Mouse (Mus musculus): ENCODE measurements around the gene Timp2. TPM values are rescaled to one million over a fixed set of nuclear protein-coding genes. Genes with fewer than 3 reads are reported as not detected.

The Timp2 gene
- polyA plus RNA-seq (2011; ENCODE audit: insufficient read depth, insufficient read length, low read depth, missing spikeins) = 19.4 and 23.6 TPM in 2 replicates

DNA sequence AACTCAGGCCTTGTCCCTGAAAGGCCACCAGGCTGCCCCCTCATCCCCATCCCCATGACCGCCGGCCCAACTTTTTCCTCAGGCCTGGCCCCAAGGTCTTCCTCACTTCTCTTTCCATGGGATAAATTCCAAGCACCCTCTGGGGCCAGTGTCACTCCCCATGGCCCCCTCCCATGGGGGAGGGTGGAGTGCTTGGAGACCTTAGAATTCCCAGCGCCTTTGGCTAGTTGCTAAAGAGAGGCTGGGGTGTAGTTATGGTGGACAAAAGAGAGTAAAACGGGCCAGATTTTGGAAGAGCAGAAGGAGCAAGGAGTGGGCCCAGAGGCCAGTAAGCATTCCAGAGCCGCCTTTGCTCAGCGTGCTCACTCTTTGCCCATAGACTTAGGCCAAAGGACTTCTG lies at the start of gene Timp2:
Gene Timp2 (minus strand): TSS at position 101 of the 400 bp plus-strand sequence.
- Histone ChIP-seq H3K27me3 (ENCODE audit: control insufficient read depth, insufficient read depth, low read length, poor library complexity, severe bottlenecking) (no peaks in the 10 kb centered on the region), H3K27ac (ENCODE audit: insufficient read depth, low read length) (no peak within 1 kb of the TSS), H3K4me3 (ENCODE audit: low read depth, low read length) (peak within 1 kb of the TSS; percentile 70), H3K9me3 (replicated peaks; ENCODE audit: control insufficient read depth, insufficient read depth, low read length, poor library complexity, severe bottlenecking) (no peaks in the 10 kb centered on the region), H3K9ac (ENCODE audit: low read depth, poor library complexity, severe bottlenecking) (peak within 1 kb of the TSS; percentile 61), H3K36me3 (ENCODE audit: control insufficient read depth, insufficient read depth, low read length, poor library complexity, severe bottlenecking) (no peaks in the 10 kb centered on the region), H3K4me1 (ENCODE audit: control insufficient read depth, insufficient read depth, low read length) (peaks cover 3% of the 10 kb centered on the region)
- TF ChIP-seq EP300 (IDR thresholded peaks at IDR 0.05; ENCODE audit: insufficient read depth, low read depth, low read length) (no peak), CTCF (IDR thresholded peaks at IDR 0.05; ENCODE audit: low read depth, low read length) (no peak), POLR2A (IDR thresholded peaks at IDR 0.05; ENCODE audit: insufficient read depth, low read length) (no peak)

GRCm38 (mm10) chr11:118405311-118405710 lies 49.8 kb upstream of the Timp2 start:
- no peaks in the 10 kb centered on the region for H3K27me3 ChIP-seq (ENCODE audit: control insufficient read depth, insufficient read depth, low read length, poor library complexity, severe bottlenecking)
- H3K4me1 ChIP-seq (ENCODE audit: control insufficient read depth, insufficient read depth, low read length) = no peaks in the 10 kb centered on the region
- no peak overlapping the region for H3K9ac ChIP-seq (ENCODE audit: low read depth, poor library complexity, severe bottlenecking)
- H3K9me3 ChIP-seq (replicated peaks; ENCODE audit: control insufficient read depth, insufficient read depth, low read length, poor library complexity, severe bottlenecking) = no peaks in the 10 kb centered on the region
- H3K36me3 ChIP-seq (ENCODE audit: control insufficient read depth, insufficient read depth, low read length, poor library complexity, severe bottlenecking) = no peaks in the 10 kb centered on the region
- TF ChIP-seq EP300 (IDR thresholded peaks at IDR 0.05; ENCODE audit: insufficient read depth, low read depth, low read length) (no peak), CTCF (IDR thresholded peaks at IDR 0.05; ENCODE audit: low read depth, low read length) (no peak), POLR2A (IDR thresholded peaks at IDR 0.05; ENCODE audit: insufficient read depth, low read length) (no peak)
- no peak overlapping the region for H3K27ac ChIP-seq (ENCODE audit: insufficient read depth, low read length)
- no peak overlapping the region for H3K4me3 ChIP-seq (ENCODE audit: low read depth, low read length)

DNA sequence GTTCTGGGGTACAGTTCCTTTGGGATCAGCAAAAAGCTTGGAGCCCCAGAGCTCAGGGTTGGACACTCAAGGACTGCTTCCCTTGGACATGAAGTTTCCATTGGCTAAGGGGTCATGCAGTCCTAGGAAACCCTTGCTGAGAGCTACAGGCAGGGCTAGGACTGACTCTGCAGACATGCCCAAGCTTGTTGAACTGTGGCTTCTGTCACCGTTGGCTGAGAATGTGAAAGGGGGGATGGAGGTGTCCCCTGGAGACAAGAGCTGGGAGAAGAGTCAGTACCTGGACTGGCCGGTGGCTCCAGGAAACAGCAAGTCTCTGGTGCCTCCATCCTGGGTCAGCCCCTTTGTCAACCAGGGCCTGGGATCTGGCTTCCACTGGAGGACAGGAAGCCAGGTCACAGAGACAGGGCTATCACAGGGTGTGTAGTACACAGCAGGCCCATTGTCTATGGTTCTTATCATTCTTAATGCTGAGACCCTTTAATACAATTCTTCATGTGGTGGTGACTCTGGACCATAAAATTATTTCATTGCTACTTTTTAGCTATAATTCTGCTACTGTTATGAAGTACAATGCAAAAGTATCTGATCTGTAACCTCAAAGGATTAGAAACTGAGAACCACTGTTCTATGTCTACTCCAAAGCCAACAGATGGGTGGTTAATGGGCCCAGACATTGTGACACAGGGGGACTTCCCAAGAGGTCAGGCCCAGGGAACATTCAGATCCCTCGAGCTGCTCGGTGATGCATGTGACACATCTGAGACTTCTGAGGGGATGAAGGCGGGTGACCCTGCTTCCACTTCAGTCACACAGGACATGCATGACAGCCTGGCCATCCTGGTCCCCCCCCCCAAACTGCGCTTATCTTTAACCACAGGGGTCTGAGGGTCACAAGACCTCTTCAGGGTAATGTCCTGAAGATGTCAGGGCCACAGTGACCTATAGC lies 48.7 kb upstream of the Timp2 start:
- Histone ChIP-seq H3K9me3 (replicated peaks; ENCODE audit: control insufficient read depth, insufficient read depth, low read length, poor library complexity, severe bottlenecking) (no peaks in the 10 kb centered on the region), H3K4me3 (ENCODE audit: low read depth, low read length) (no peak overlapping the region), H3K27ac (ENCODE audit: insufficient read depth, low read length) (no peak overlapping the region), H3K36me3 (ENCODE audit: control insufficient read depth, insufficient read depth, low read length, poor library complexity, severe bottlenecking) (no peaks in the 10 kb centered on the region), H3K9ac (ENCODE audit: low read depth, poor library complexity, severe bottlenecking) (no peak overlapping the region), H3K27me3 (ENCODE audit: control insufficient read depth, insufficient read depth, low read length, poor library complexity, severe bottlenecking) (no peaks in the 10 kb centered on the region), H3K4me1 (ENCODE audit: control insufficient read depth, insufficient read depth, low read length) (no peaks in the 10 kb centered on the region)
- no peak for TF ChIP-seq EP300 (IDR thresholded peaks at IDR 0.05; ENCODE audit: insufficient read depth, low read depth, low read length)
- no peak for TF ChIP-seq POLR2A (IDR thresholded peaks at IDR 0.05; ENCODE audit: insufficient read depth, low read length)
- TF ChIP-seq CTCF (IDR thresholded peaks at IDR 0.05; ENCODE audit: low read depth, low read length) = no peak

GRCm38 (mm10) chr11:118403183-118403582 lies 47.6 kb upstream of the Timp2 start:
- no peaks in the 10 kb centered on the region for H3K9me3 ChIP-seq (replicated peaks; ENCODE audit: control insufficient read depth, insufficient read depth, low read length, poor library complexity, severe bottlenecking)
- H3K4me3 ChIP-seq (ENCODE audit: low read depth, low read length) = no peak overlapping the region
- no peak overlapping the region for H3K27ac ChIP-seq (ENCODE audit: insufficient read depth, low read length)
- H3K36me3 ChIP-seq (ENCODE audit: control insufficient read depth, insufficient read depth, low read length, poor library complexity, severe bottlenecking) = no peaks in the 10 kb centered on the region
- H3K4me1 ChIP-seq (ENCODE audit: control insufficient read depth, insufficient read depth, low read length) = no peaks in the 10 kb centered on the region
- no peaks in the 10 kb centered on the region for H3K27me3 ChIP-seq (ENCODE audit: control insufficient read depth, insufficient read depth, low read length, poor library complexity, severe bottlenecking)
- H3K9ac ChIP-seq (ENCODE audit: low read depth, poor library complexity, severe bottlenecking) = no peak overlapping the region
- TF ChIP-seq CTCF (IDR thresholded peaks at IDR 0.05; ENCODE audit: low read depth, low read length) (no peak), POLR2A (IDR thresholded peaks at IDR 0.05; ENCODE audit: insufficient read depth, low read length) (no peak), EP300 (IDR thresholded peaks at IDR 0.05; ENCODE audit: insufficient read depth, low read depth, low read length) (no peak)

GRCm38 (mm10) chr11:118401760-118402280 lies 46.3 kb upstream of the Timp2 start, which contains the start of gene Lgals3bp:
Gene Lgals3bp, minus strand, starts transcription at chr11:118402092.
- Histone ChIP-seq H3K4me3 (ENCODE audit: low read depth, low read length) (no peak within 1 kb of the TSS), H3K36me3 (ENCODE audit: control insufficient read depth, insufficient read depth, low read length, poor library complexity, severe bottlenecking) (no peaks in the 10 kb centered on the region), H3K27ac (ENCODE audit: insufficient read depth, low read length) (no peak within 1 kb of the TSS), H3K9me3 (replicated peaks; ENCODE audit: control insufficient read depth, insufficient read depth, low read length, poor library complexity, severe bottlenecking) (no peaks in the 10 kb centered on the region), H3K4me1 (ENCODE audit: control insufficient read depth, insufficient read depth, low read length) (no peaks in the 10 kb centered on the region), H3K9ac (ENCODE audit: low read depth, poor library complexity, severe bottlenecking) (no peak within 1 kb of the TSS), H3K27me3 (ENCODE audit: control insufficient read depth, insufficient read depth, low read length, poor library complexity, severe bottlenecking) (no peaks in the 10 kb centered on the region)
- TF ChIP-seq CTCF (IDR thresholded peaks at IDR 0.05; ENCODE audit: low read depth, low read length) (no peak), EP300 (IDR thresholded peaks at IDR 0.05; ENCODE audit: insufficient read depth, low read depth, low read length) (no peak), POLR2A (IDR thresholded peaks at IDR 0.05; ENCODE audit: insufficient read depth, low read length) (no peak)

GRCm38 (mm10) chr11:118401195-118401594 lies 45.7 kb upstream of the Timp2 start:
- Histone ChIP-seq H3K27ac (ENCODE audit: insufficient read depth, low read length) (no peak overlapping the region), H3K9ac (ENCODE audit: low read depth, poor library complexity, severe bottlenecking) (no peak overlapping the region), H3K9me3 (replicated peaks; ENCODE audit: control insufficient read depth, insufficient read depth, low read length, poor library complexity, severe bottlenecking) (no peaks in the 10 kb centered on the region), H3K4me3 (ENCODE audit: low read depth, low read length) (no peak overlapping the region), H3K27me3 (ENCODE audit: control insufficient read depth, insufficient read depth, low read length, poor library complexity, severe bottlenecking) (no peaks in the 10 kb centered on the region), H3K4me1 (ENCODE audit: control insufficient read depth, insufficient read depth, low read length) (no peaks in the 10 kb centered on the region), H3K36me3 (ENCODE audit: control insufficient read depth, insufficient read depth, low read length, poor library complexity, severe bottlenecking) (no peaks in the 10 kb centered on the region)
- TF ChIP-seq CTCF (IDR thresholded peaks at IDR 0.05; ENCODE audit: low read depth, low read length) (no peak), POLR2A (IDR thresholded peaks at IDR 0.05; ENCODE audit: insufficient read depth, low read length) (no peak), EP300 (IDR thresholded peaks at IDR 0.05; ENCODE audit: insufficient read depth, low read depth, low read length) (no peak)
